Mouse (Mus musculus): ENCODE data around the gene Spata21. TPM values are rescaled to one million over a fixed set of nuclear protein-coding genes. Genes with fewer than 3 reads are reported as not detected.

Spata21 gene
- polyA plus RNA-seq, 1 experiment from 2014 or later: 0.36 TPM

Other genes starting within 250 kb of the Spata21 start
- gene Padi1, start 242.6 kb upstream of the Spata21 start, polyA plus RNA-seq (2015; fragmentation: Nextera tagmentation; extraction: Ambion mirVana): 0.14 and 0.20 TPM in 2 replicates
- gene Padi2, start 182.0 kb upstream of the Spata21 start, polyA plus RNA-seq (2015; fragmentation: Nextera tagmentation; extraction: Ambion mirVana): 4.3 and 10.5 TPM in 2 replicates
- 333 and 348 TPM in 2 replicates for gene Sdhb, start 127.1 kb upstream of the Spata21 start, polyA plus RNA-seq (2015; fragmentation: Nextera tagmentation; extraction: Ambion mirVana)
- gene Atp13a2, start 101.5 kb upstream of the Spata21 start, polyA plus RNA-seq (2015; fragmentation: Nextera tagmentation; extraction: Ambion mirVana): 37.3 and 41.0 TPM in 2 replicates
- gene Mfap2, start 77.9 kb upstream of the Spata21 start, polyA plus RNA-seq (2015; fragmentation: Nextera tagmentation; extraction: Ambion mirVana): 958 and 1,066 TPM in 2 replicates
- gene Crocc, start 27.8 kb upstream of the Spata21 start, polyA plus RNA-seq (2015; fragmentation: Nextera tagmentation; extraction: Ambion mirVana): 4.0 and 5.8 TPM in 2 replicates
- 95.8 and 104 TPM in 2 replicates for gene Necap2, start 10.0 kb upstream of the Spata21 start, polyA plus RNA-seq (2015; fragmentation: Nextera tagmentation; extraction: Ambion mirVana)
- gene Szrd1, start 51.4 kb downstream of the Spata21 start, polyA plus RNA-seq (2015; fragmentation: Nextera tagmentation; extraction: Ambion mirVana): 46.9 and 51.9 TPM in 2 replicates
- 22.5 and 25.4 TPM in 2 replicates for gene Fbxo42, start 59.6 kb downstream of the Spata21 start, polyA plus RNA-seq (2015; fragmentation: Nextera tagmentation; extraction: Ambion mirVana)
- 6.0 and 6.4 TPM in 2 replicates for gene Rsg1, start 125.6 kb downstream of the Spata21 start, polyA plus RNA-seq (2015; fragmentation: Nextera tagmentation; extraction: Ambion mirVana)
- 16.3 and 19.7 TPM in 2 replicates for gene Arhgef19, start 151.2 kb downstream of the Spata21 start, polyA plus RNA-seq (2015; fragmentation: Nextera tagmentation; extraction: Ambion mirVana)
- 6.2 and 6.5 TPM in 2 replicates for gene Epha2, start 212.9 kb downstream of the Spata21 start, polyA plus RNA-seq (2015; fragmentation: Nextera tagmentation; extraction: Ambion mirVana)

Data from limb, embryonic 15.5 days (tissue).